Mouse (Mus musculus) lung, postnatal 0 days (tissue): Measurements from ENCODE around the gene Rex1bd.
A peak's percentile ranks its signal among the peaks of the same experiment; 100 is the strongest.

Source experiments
- CTCF ChIP-seq: IDR thresholded peaks from 2 replicates; pipeline ENCODE4 v1.5.1; 2016; ENCODE audit warnings: antibody characterized with exemption, mild to moderate bottlenecking
- EP300 ChIP-seq: IDR thresholded peaks from 2 replicates; pipeline ENCODE4 v1.6.1; 2016; ENCODE audit warnings: antibody characterized with exemption, mild to moderate bottlenecking, control low read depth

DNA sequence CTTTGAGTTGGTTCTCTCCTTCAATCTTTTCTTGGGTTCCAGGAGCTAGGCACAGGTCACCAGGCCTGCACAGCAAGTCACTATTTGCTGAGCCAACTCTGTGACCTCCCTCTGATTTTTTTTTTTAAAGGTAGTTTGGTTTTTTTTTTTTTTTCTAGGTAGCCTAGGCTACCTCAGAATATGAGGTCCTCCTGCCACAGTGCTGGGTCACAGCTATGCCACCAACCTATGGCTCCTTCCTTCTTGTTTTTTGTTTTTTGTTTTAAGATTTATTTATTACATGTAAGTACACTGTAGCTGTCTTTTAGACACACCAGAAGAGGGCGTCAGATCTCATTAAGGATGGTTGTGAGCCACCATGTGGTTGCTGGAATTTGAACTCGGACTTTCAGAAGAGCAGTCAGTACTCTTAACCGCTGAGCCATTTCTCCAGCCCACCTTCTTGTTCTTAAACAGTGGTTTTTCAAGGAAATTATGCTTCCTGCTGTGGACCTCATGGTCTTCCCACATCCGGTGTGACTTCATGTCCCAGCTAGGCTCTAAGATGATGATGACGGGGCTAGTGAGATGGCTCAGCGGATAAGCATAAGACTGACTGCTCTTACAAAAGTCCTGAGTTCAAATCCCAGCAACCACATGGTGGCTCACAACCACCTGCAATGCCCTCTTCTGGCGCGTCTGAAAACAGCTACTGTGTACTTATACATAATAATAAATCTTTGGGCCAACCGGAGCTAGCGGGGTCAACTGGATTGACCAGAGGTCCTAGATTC, 43.0 kb upstream of the Rex1bd start:
- TF ChIP-seq CTCF (peak; percentile 11; the same call in 1 of the 2 replicates), EP300 (no peak)
